ENCODE assay signal across 25 mouse cellular contexts in genomic region chr16:37665394-37665935, GRCm38 (mm10). TPM values are rescaled to one million over a fixed set of nuclear protein-coding genes. Genes with fewer than 3 reads are reported as not detected.
DNase-seq lines count a peak whose midpoint lies in the region; ATAC-seq and TF ChIP-seq lines count a peak whose summit lies in the region.
"Had no signal": no experiment of that assay in that cellular context is flagged by ENCODE, and none has a peak within 500 bp of the region (broad histone marks: within the 10 kb centered on the region; RNA-seq: fewer than 3 reads in every experiment).

No protein-coding gene starts in this region.

- H3K36me3 ChIP-seq in lung, postnatal 0 days (ENCODE audit: insufficient read depth, low read length): no peaks in the 10 kb centered on the region
- no peaks in the 10 kb centered on the region for H3K36me3 ChIP-seq in embryonic facial prominence, embryonic 10.5 days (replicated peaks)
- H3K36me3 ChIP-seq: embryonic facial prominence, embryonic 12.5 days; embryonic facial prominence, embryonic 15.5 days; heart, embryonic 13.5 days; hindbrain, embryonic 10.5 days; hindbrain, embryonic 13.5 days; intestine, embryonic 15.5 days had no signal

- H3K9ac ChIP-seq in lung, postnatal 0 days (replicated peaks; ENCODE audit: low read depth): no peak overlapping the region
- H3K9ac ChIP-seq: embryonic facial prominence, embryonic 12.5 days; embryonic facial prominence, embryonic 15.5 days; forebrain, postnatal 0 days; heart, embryonic 13.5 days; hindbrain, embryonic 13.5 days; intestine, embryonic 15.5 days had no signal

- H3K27me3 ChIP-seq in lung, postnatal 0 days (replicated peaks; ENCODE audit: insufficient read depth, low read length): no peaks in the 10 kb centered on the region
- H3K27me3 ChIP-seq in embryonic facial prominence, embryonic 10.5 days (replicated peaks; ENCODE audit: low read depth, poor library complexity, severe bottlenecking): no peaks in the 10 kb centered on the region
- H3K27me3 ChIP-seq: embryonic facial prominence, embryonic 12.5 days; embryonic facial prominence, embryonic 15.5 days; heart, embryonic 13.5 days; hindbrain, embryonic 13.5 days; intestine, embryonic 15.5 days had no signal

- intact Hi-C loops in heart, postnatal 14 days (cut with DNase I): no loop called here

- no peak overlapping the region for H3K4me3 ChIP-seq in lung, postnatal 0 days (ENCODE audit: low read depth, low read length)
- H3K4me3 ChIP-seq in embryonic facial prominence, embryonic 10.5 days: no peak overlapping the region
- H3K4me3 ChIP-seq: embryonic facial prominence, embryonic 12.5 days; embryonic facial prominence, embryonic 15.5 days; heart, embryonic 13.5 days; hindbrain, embryonic 10.5 days; hindbrain, embryonic 13.5 days; intestine, embryonic 15.5 days had no signal

- ATAC-seq in lung, postnatal 0 days: peak; percentile 58; the same call in 1 of the 2 replicates
- ATAC-seq: forebrain, embryonic 14.5 days; forebrain, postnatal 0 days; hindbrain, embryonic 16.5 days; intestine, embryonic 15.5 days; Patski had no signal

- 47% methylated on average over 5 of the region's 5 CpGs for WGBS in lung, postnatal 0 days
- whole genome bisulfite sequencing in embryonic facial prominence, embryonic 10.5 days: 73% methylated on average over 5 of the region's 5 CpGs

- no peak overlapping the region for H3K27ac ChIP-seq in lung, postnatal 0 days (ENCODE audit: low read length)
- no peak overlapping the region for H3K27ac ChIP-seq in embryonic facial prominence, embryonic 10.5 days (replicated peaks)
- H3K27ac ChIP-seq: embryonic facial prominence, embryonic 12.5 days; embryonic facial prominence, embryonic 15.5 days; heart, embryonic 13.5 days; hindbrain, embryonic 10.5 days; intestine, embryonic 15.5 days had no signal

- no peak overlapping the region for H3K4me2 ChIP-seq in lung, postnatal 0 days (replicated peaks; ENCODE audit: low read depth, low read length)
- H3K4me2 ChIP-seq: embryonic facial prominence, embryonic 12.5 days; embryonic facial prominence, embryonic 15.5 days; heart, embryonic 13.5 days; hindbrain, embryonic 13.5 days; intestine, embryonic 15.5 days had no signal

- TF ChIP-seq CTCF in lung, postnatal 0 days (IDR thresholded peaks at IDR 0.05): no peak

- no peaks in the 10 kb centered on the region for H3K4me1 ChIP-seq in lung, postnatal 0 days (ENCODE audit: insufficient read depth, low read depth, low read length)
- no peaks in the 10 kb centered on the region for H3K4me1 ChIP-seq in embryonic facial prominence, embryonic 10.5 days
- H3K4me1 ChIP-seq: embryonic facial prominence, embryonic 12.5 days; embryonic facial prominence, embryonic 15.5 days; hindbrain, embryonic 10.5 days; intestine, embryonic 15.5 days had no signal

- DNase-seq in kidney, postnatal 10 days: peak; percentile 22
- DNase-seq in kidney, adult 9 months: no peak
- DNase-seq in lung, postnatal 0 days (ENCODE audit: low spot score): no peak
- no peak for DNase-seq in lung, postnatal 14 days
- DNase-seq in embryonic facial prominence, embryonic 10.5 days (ENCODE audit: low spot score): peak; percentile 3
- no peak for DNase-seq in heart, postnatal 14 days
- DNase-seq: adrenal gland, postnatal 10 days; adrenal gland, postnatal 36 days; B cell, adult 2 months; cerebellum, adult 18-20 months; cerebellum, adult 9-10 months; cerebellum, postnatal 14 days; forebrain, postnatal 0 days; gastrocnemius, postnatal 25 days; heart, adult 18-20 months; heart, postnatal 36 days had no signal

- H3K9me3 ChIP-seq in lung, postnatal 0 days (ENCODE audit: low read length): no peaks in the 10 kb centered on the region
- no peaks in the 10 kb centered on the region for H3K9me3 ChIP-seq in embryonic facial prominence, embryonic 10.5 days
- H3K9me3 ChIP-seq: embryonic facial prominence, embryonic 12.5 days; embryonic facial prominence, embryonic 15.5 days; hindbrain, embryonic 13.5 days; intestine, embryonic 15.5 days had no signal

- no peak for TF ChIP-seq EP300 in lung, postnatal 0 days (IDR thresholded peaks at IDR 0.05)

RNA-seq across cellular contexts. Expression of gene Ndufb4, which starts 11.2 kb away (rescaled TPM):
- polyA plus RNA-seq in lung, postnatal 0 days (2015; fragmentation: Nextera tagmentation; extraction: Ambion mirVana): 70.3 and 74.1 TPM in 2 replicates
- polyA plus RNA-seq in embryonic facial prominence, embryonic 10.5 days (2016; fragmentation: Nextera tagmentation; extraction: Ambion mirVana): 38.1 and 39.3 TPM in 2 replicates
- total RNA-seq in heart, postnatal 14 days (2021): 100 to 1,000 TPM; 124 to 140 TPM

Comparison
In these comparisons a context has a peak if more than half of its experiments do, and no peak if none do; other contexts are left out.
1. DNase-seq: peak in kidney, postnatal 10 days (single experiment) and embryonic facial prominence, embryonic 10.5 days (single experiment); none in kidney, adult 9 months (single experiment), lung, postnatal 0 days (single experiment), lung, postnatal 14 days (single experiment) and heart, postnatal 14 days (0 of 2).